Mouse (Mus musculus) thymus, adult 2 months (tissue): ENCODE measurements at regions not wholly inside any gene's neighbourhood (a gene's known extent, or its start where the extent isn't known, plus 50 kb on each side); places are given as distances from the start of the nearest gene placed in this dataset.

Source experiments
- CTCF ChIP-seq: fragments of 200-500 bp; IDR thresholded peaks from 2 replicates; pipeline ENCODE4 v1.5.1; 2012; ENCODE audit warnings: mild to moderate bottlenecking, control low read depth, low read length, moderate library complexity, borderline replicate concordance; ENCODE audit not compliant: control insufficient read depth, poor library complexity, insufficient read depth; ENCODE audit errors: extremely low read depth
- POLR2A ChIP-seq: fragments of 200-500 bp; IDR thresholded peaks from 2 replicates; pipeline ENCODE4 v1.6.1; 2012; ENCODE audit warnings: mild to moderate bottlenecking, low read length, control low read depth, moderate library complexity; ENCODE audit not compliant: control insufficient read depth, poor library complexity, insufficient read depth; ENCODE audit errors: extremely low read depth

- TF ChIP-seq CTCF (no peak), POLR2A (no peak)
Observed at GRCm38 (mm10) chr9:113229391-113229790, 478.7 kb downstream of the Pdcd6ip start.
